Mouse (Mus musculus) layer of hippocampus, adult 2 months (tissue): ENCODE measurements at regions not wholly inside any gene's neighbourhood (a gene's known extent, or its start where the extent isn't known, plus 50 kb on each side); places are given as distances from the start of the nearest gene placed in this dataset.
A peak's percentile ranks its signal among the peaks of the same experiment; 100 is the strongest.

Experiments
- DNase-seq, 2 experiments: peaks; one replicate each; pipeline ENCODE4 v3.0.0; 2022; ENCODE audit warnings: low spot score in 2 of 2
- H3K27ac ChIP-seq: fragments of 200-600 bp; 2 replicates; pipeline ENCODE4 v1.8.1; 2022
- H3K4me3 ChIP-seq: fragments of 200-600 bp; 2 replicates; pipeline ENCODE4 v1.8.1; 2022; ENCODE audit warnings: mild to moderate bottlenecking
- CTCF ChIP-seq: fragments of 200-600 bp; conservative IDR thresholded peaks from 2 replicates; pipeline ENCODE4 v1.8.1; 2022; ENCODE audit warnings: antibody characterized with exemption, mild to moderate bottlenecking, moderate library complexity

GRCm38 (mm10) chr3:37904188-37904587 is 179.9 kb upstream of the Gm5148 start:
- no peak overlapping the region for H3K4me3 ChIP-seq
- no peak for TF ChIP-seq CTCF
- no peak for DNase-seq
- no peak overlapping the region for H3K27ac ChIP-seq

GRCm38 (mm10) chr3:37903482-37903881 is 179.2 kb upstream of the Gm5148 start:
- DNase-seq, result no peak
- Histone ChIP-seq H3K4me3 (no peak overlapping the region), H3K27ac (no peak overlapping the region)
- TF ChIP-seq CTCF, result no peak

DNA sequence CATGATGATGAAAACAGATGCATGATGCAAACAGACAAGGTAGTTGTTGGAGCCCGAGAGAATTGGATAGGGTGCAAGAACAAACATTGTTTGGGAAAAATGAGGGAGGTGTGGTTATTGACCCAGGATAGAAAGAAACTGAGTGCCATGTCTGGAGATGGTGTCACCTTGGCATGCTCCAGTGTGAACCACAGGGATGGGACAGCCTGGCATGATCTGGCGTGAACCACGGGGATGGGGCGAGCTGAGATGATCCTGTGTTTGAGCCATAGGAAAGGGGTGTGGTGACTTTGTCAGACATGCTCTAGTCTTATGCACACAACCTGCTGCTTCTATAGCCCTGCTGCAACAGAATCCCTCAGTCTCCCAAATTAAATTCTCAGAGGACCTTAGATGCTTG is 178.7 kb upstream of the Gm5148 start:
- Histone ChIP-seq H3K4me3 (no peak overlapping the region), H3K27ac (no peak overlapping the region)
- no peak for DNase-seq
- no peak for TF ChIP-seq CTCF

DNA sequence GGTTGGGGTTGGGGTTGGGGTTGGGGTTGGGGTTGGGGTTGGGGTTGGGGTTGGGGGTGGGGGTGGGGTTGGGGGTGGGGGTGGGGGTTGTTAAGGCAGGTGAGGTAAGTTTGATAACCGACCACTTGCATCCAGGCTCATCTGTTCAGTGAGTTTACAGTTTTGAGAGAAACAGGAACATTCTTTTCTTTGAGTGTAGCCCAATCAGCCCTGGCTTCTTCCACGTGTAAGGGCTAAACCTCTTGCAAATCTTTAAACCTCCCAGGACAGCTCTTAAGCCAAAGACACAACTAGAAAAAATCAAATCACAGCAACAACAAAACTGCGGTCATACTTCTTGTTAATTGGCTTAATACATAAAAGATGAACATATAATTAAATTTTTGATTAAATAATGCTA is 173.1 kb upstream of the Gm5148 start:
- DNase-seq, result no peak
- Histone ChIP-seq H3K4me3 (no peak overlapping the region), H3K27ac (peak overlapping the region; percentile 59; the same call in 1 of the 2 replicates)
- no peak for TF ChIP-seq CTCF

DNA sequence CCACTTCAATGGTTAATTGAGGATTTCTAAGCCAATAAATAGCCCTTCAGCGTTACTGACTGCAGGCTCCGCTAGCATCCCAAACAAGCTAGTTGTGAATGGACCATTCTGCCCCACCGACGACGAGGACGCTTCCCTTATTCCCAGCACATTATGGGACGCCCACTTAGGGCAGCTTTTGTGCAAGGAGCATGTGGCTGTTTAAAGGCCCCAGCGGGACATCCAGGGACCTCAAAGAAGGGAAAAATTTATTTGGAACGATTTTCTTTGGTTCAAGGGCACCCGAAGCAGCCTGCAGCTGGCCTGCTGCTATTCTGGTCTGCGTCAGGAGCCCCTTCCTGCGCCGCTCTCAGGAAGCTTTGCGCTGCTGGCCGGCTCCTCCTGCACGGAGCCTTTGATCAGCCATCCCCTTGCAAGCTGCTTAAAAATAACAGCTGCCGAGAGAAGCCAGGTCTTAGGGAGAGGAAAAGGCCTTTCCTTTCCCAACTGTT is 172.6 kb upstream of the Gm5148 start:
- peak; percentile 15; the same call in 1 of the 2 replicates for TF ChIP-seq CTCF
- peak overlapping the region; percentile 1; the same call in 1 of the 2 replicates for H3K4me3 ChIP-seq
- peak overlapping the region; percentile 60 for H3K27ac ChIP-seq
- peak in 1 of 2 experiments; percentile 26 for DNase-seq

DNA sequence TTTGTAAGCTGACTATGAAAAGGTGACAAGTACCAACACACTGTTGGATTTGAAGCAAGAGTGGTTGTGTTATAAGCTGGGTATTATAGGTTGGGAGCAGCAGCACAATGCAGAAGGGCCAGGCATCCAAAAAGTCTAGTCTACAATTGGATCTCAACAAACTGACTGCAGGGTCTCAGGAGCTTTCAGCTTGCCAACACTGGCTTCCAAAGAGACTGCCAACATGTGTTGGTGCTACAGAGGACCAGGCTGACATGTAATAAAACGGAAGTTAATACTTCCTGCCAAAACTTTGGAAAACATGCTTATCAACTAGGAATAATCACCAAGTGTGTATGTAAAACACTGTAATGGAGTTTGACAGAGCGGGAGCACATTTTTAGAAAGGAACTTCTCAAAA is 170.3 kb upstream of the Gm5148 start:
- H3K4me3 ChIP-seq, result no peak overlapping the region
- DNase-seq, result no peak
- no peak for TF ChIP-seq CTCF
- no peak overlapping the region for H3K27ac ChIP-seq

- Histone ChIP-seq H3K4me3 (no peak overlapping the region), H3K27ac (no peak overlapping the region)
- no peak for DNase-seq
- no peak for TF ChIP-seq CTCF
Measured at GRCm38 (mm10) chr3:37890202-37890601, 165.9 kb upstream of the Gm5148 start.

- DNase-seq, result no peak
- Histone ChIP-seq H3K4me3 (no peak overlapping the region), H3K27ac (no peak overlapping the region)
- no peak for TF ChIP-seq CTCF
Measured at GRCm38 (mm10) chr3:37888455-37888854, 164.2 kb upstream of the Gm5148 start.

GRCm38 (mm10) chr3:37887711-37888110 is 163.4 kb upstream of the Gm5148 start:
- H3K4me3 ChIP-seq, result no peak overlapping the region
- DNase-seq, result no peak
- TF ChIP-seq CTCF, result no peak
- no peak overlapping the region for H3K27ac ChIP-seq

- DNase-seq, result no peak
- no peak overlapping the region for H3K27ac ChIP-seq
- no peak for TF ChIP-seq CTCF
- H3K4me3 ChIP-seq, result no peak overlapping the region
Measured at GRCm38 (mm10) chr3:37886705-37887454, 162.6 kb upstream of the Gm5148 start.

DNA sequence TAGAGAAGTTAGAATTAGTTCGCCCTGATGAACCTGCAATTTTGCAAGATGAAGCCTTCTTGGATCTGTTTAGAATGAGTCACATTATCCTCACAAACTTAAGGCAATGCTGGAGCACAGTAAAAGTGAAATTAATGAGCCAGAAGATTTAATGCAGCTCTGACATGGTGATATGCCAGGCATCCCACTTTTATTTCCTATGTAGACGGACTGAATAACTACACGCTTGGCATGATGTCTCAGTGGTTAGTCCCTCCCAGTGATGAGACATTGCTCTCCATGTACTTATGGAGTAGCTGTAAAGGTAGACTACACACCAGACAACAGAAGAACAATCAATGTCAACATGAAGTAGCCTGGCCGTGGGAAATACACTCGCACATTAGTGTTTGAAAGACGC is 161.5 kb upstream of the Gm5148 start:
- Histone ChIP-seq H3K27ac (no peak overlapping the region), H3K4me3 (no peak overlapping the region)
- TF ChIP-seq CTCF, result no peak
- DNase-seq, result no peak

- Histone ChIP-seq H3K4me3 (no peak overlapping the region), H3K27ac (no peak overlapping the region)
- DNase-seq, result no peak
- TF ChIP-seq CTCF, result no peak
Measured at GRCm38 (mm10) chr3:37882417-37882816, 158.1 kb upstream of the Gm5148 start.

GRCm38 (mm10) chr3:37881016-37881415 is 156.7 kb upstream of the Gm5148 start:
- H3K27ac ChIP-seq, result no peak overlapping the region
- no peak for DNase-seq
- TF ChIP-seq CTCF, result no peak
- no peak overlapping the region for H3K4me3 ChIP-seq

- no peak overlapping the region for H3K4me3 ChIP-seq
- no peak for TF ChIP-seq CTCF
- no peak for DNase-seq
- H3K27ac ChIP-seq, result no peak overlapping the region
Measured at GRCm38 (mm10) chr3:37879056-37879455, 154.8 kb upstream of the Gm5148 start.
